Mouse (Mus musculus) spleen, adult 18-20 months (tissue): Measurements from ENCODE around the gene Setd1b.
"Not testable (repeated sequence)": the region's sequence is repeated elsewhere in the genome, so short reads cannot be mapped to it uniquely, and the experiment has no call there.

ENCODE experiments used
- DNase-seq, 2 experiments: peaks; one replicate each; pipeline ENCODE4 v3.0.0; 2022; ENCODE audit warnings: mixed read lengths in 2 of 2

The Setd1b gene

GRCm38 (mm10) chr5:123203591-123203990 lies 61.6 kb downstream of the Setd1b start:
- not testable (repeated sequence) for DNase-seq
